Mouse (Mus musculus) neural tube, embryonic 12.5 days (tissue): ENCODE measurements around the gene Prkd3. TPM values are rescaled to one million over a fixed set of nuclear protein-coding genes. Genes with fewer than 3 reads are reported as not detected.

Experiments used
- ATAC-seq: fragments of 200-750 bp; cut with Nextera tagmentation; 2 replicates; pipeline ENCODE4 v1.8.0; 2017; ENCODE audit warnings: low read depth, mild to moderate bottlenecking, moderate TSS enrichment, moderate library complexity; ENCODE audit not compliant: low FRiP score
- H3K27ac ChIP-seq: fragments of 300-500 bp; sonication (generic); 2 replicates; pipeline ENCODE4 v1.5.1; 2016
- H3K27me3 ChIP-seq: fragments of 300-500 bp; sonication (generic); replicated peaks from 2 replicates; pipeline ENCODE4 v1.6.1; 2016; ENCODE audit warnings: mild to moderate bottlenecking
- H3K36me3 ChIP-seq: fragments of 300-500 bp; sonication (generic); 2 replicates; pipeline ENCODE4 v1.6.1; 2016; ENCODE audit warnings: mild to moderate bottlenecking
- H3K4me1 ChIP-seq: fragments of 300-500 bp; sonication (generic); 2 replicates; pipeline ENCODE4 v1.6.1; 2016
- H3K4me2 ChIP-seq: fragments of 300-500 bp; sonication (generic); replicated peaks from 2 replicates; pipeline ENCODE4 v1.6.1; 2016; ENCODE audit warnings: mild to moderate bottlenecking
- H3K4me3 ChIP-seq: fragments of 300-500 bp; sonication (generic); 2 replicates; pipeline ENCODE4 v1.5.1; 2016
- H3K9ac ChIP-seq: fragments of 300-500 bp; sonication (generic); 2 replicates; pipeline ENCODE4 v1.6.1; 2016; ENCODE audit warnings: mild to moderate bottlenecking
- H3K9me3 ChIP-seq: fragments of 300-500 bp; sonication (generic); 2 replicates; pipeline ENCODE4 v1.6.1; 2016; ENCODE audit warnings: mild to moderate bottlenecking
- WGBS: fragments of 180-500 bp; shearing (Covaris S2); methylation state at CpG from one replicate; pipeline ENCODE4 v1.1.7; 2016; 5-methylcytosine and 5-hydroxymethylcytosine counted together
- polyA plus RNA-seq: library from polyadenylated mRNA; unstranded; fragments of >200 nt; fragmentation: Nextera tagmentation; extraction: Ambion mirVana; gene quantifications from 2 replicates; pipeline ENCODE4 v1.2.1, GENCODE M21; 2016

The Prkd3 gene
- polyA plus RNA-seq, 1 experiment from 2014 or later: 36.8 TPM

GRCm38 (mm10) chr17:79031569-79031968 lies 11.0 kb upstream of the Prkd3 start:
- ATAC-seq: no peak
- WGBS: 83% methylated on average over 5 of the region's 5 CpGs
- no peaks in the 10 kb centered on the region for H3K4me1 ChIP-seq
- no peak overlapping the region for H3K4me3 ChIP-seq
- no peak overlapping the region for H3K9ac ChIP-seq
- H3K27me3 ChIP-seq: no peaks in the 10 kb centered on the region
- no peaks in the 10 kb centered on the region for H3K36me3 ChIP-seq
- no peak overlapping the region for H3K4me2 ChIP-seq
- no peak overlapping the region for H3K27ac ChIP-seq
- no peaks in the 10 kb centered on the region for H3K9me3 ChIP-seq

GRCm38 (mm10) chr17:79029226-79029625 lies 8.6 kb upstream of the Prkd3 start:
- Histone ChIP-seq H3K4me3 (no peak overlapping the region), H3K27ac (no peak overlapping the region), H3K9me3 (no peaks in the 10 kb centered on the region), H3K4me2 (no peak overlapping the region), H3K27me3 (no peaks in the 10 kb centered on the region), H3K36me3 (no peaks in the 10 kb centered on the region), H3K9ac (no peak overlapping the region), H3K4me1 (no peaks in the 10 kb centered on the region)
- ATAC-seq: no peak
- 85% methylated on average over 3 of the region's 3 CpGs for WGBS

DNA sequence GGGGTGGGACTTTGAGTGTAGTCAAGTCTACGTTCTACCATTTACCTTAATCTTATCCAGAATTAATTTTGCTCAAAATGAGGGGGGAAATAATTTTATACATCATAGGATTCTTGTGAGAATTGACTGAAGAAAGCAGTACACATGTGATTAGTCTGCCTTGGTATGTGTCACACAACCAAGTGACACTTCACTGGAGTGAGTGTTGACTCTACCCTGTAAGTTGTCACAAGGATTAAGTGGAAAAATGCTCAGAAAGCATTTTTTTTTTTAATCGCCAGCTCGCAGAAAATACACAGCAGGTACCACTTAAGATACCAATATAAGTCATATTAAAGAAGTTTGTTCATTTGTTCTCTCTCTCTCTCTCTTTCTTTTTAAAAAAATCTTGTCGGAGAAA lies 3.9 kb upstream of the Prkd3 start:
- Histone ChIP-seq H3K4me1 (no peaks in the 10 kb centered on the region; the same call in 1 of the 2 replicates), H3K9ac (no peak overlapping the region), H3K4me2 (no peak overlapping the region), H3K4me3 (no peak overlapping the region), H3K27ac (no peak overlapping the region), H3K9me3 (no peaks in the 10 kb centered on the region), H3K27me3 (no peaks in the 10 kb centered on the region), H3K36me3 (no peaks in the 10 kb centered on the region)
- ATAC-seq: no peak
- 74% methylated on average over 4 of the region's 4 CpGs for WGBS

GRCm38 (mm10) chr17:79022746-79023145 lies 2.1 kb upstream of the Prkd3 start:
- Histone ChIP-seq H3K9me3 (no peaks in the 10 kb centered on the region), H3K36me3 (no peaks in the 10 kb centered on the region), H3K4me3 (no peak overlapping the region), H3K4me1 (peaks cover 4% of the 10 kb centered on the region), H3K27ac (no peak overlapping the region), H3K4me2 (no peak overlapping the region), H3K9ac (no peak overlapping the region), H3K27me3 (no peaks in the 10 kb centered on the region)
- WGBS: 35% methylated on average over 3 of the region's 3 CpGs
- no peak for ATAC-seq

- H3K27ac ChIP-seq: no peak overlapping the region
- peak overlapping the region; percentile 83 for H3K9ac ChIP-seq
- H3K27me3 ChIP-seq: no peaks in the 10 kb centered on the region
- H3K4me3 ChIP-seq: peak overlapping the region; percentile 79
- no peaks in the 10 kb centered on the region for H3K9me3 ChIP-seq
- H3K36me3 ChIP-seq: no peaks in the 10 kb centered on the region
- H3K4me2 ChIP-seq: peak overlapping the region; percentile 78
- peaks cover 8% of the 10 kb centered on the region for H3K4me1 ChIP-seq
- 1% methylated on average over 24 of the region's 24 CpGs for WGBS
- ATAC-seq: peak; percentile 67
Observed at GRCm38 (mm10) chr17:79020984-79021335, 344 bp upstream of the Prkd3 start.

DNA sequence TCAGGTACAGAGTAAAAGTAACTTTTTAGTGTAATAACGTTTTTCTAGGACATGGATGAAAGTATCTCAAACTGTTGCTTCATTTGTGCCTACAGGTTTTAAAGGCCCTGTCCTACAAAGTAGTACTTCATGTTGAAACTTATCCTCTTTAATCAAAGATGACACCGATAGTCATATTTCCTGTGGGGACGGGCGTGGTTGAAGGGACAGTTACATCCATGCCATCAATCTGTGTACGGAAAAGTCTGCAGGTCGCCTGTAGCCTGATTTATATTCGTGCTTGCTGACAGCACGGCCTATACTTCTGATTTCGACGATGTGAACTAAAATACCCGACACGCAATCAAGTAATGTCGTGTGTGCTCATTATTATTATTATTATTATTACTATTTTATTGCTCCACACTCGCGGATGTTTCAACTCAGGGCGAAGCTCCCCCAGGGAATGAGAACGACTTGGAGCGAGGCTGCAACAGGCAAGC lies 849 bp downstream of the Prkd3 start:
- 0 out of 2 replicates have a peak, but pooled peaks have one; percentile 5 for ATAC-seq
- WGBS: under 1% methylated on average over 18 of the region's 18 CpGs
- Histone ChIP-seq H3K4me3 (peak overlapping the region; percentile 79), H3K9me3 (no peaks in the 10 kb centered on the region), H3K4me2 (peak overlapping the region; percentile 78), H3K4me1 (peaks cover 8% of the 10 kb centered on the region), H3K27ac (0 out of 2 replicates have a peak overlapping the region, but pooled peaks have one; percentile 10), H3K36me3 (no peaks in the 10 kb centered on the region), H3K27me3 (no peaks in the 10 kb centered on the region), H3K9ac (peak overlapping the region; percentile 83)

- no peaks in the 10 kb centered on the region for H3K36me3 ChIP-seq
- no peak overlapping the region for H3K9ac ChIP-seq
- H3K27ac ChIP-seq: no peak overlapping the region
- H3K4me3 ChIP-seq: no peak overlapping the region
- H3K9me3 ChIP-seq: no peaks in the 10 kb centered on the region
- H3K4me2 ChIP-seq: peak overlapping the region; percentile 78
- no peaks in the 10 kb centered on the region for H3K27me3 ChIP-seq
- peaks cover 8% of the 10 kb centered on the region for H3K4me1 ChIP-seq
- ATAC-seq: no peak
- WGBS: 65% methylated on average over 9 of the region's 9 CpGs
Observed at GRCm38 (mm10) chr17:79018422-79018821, 2.2 kb downstream of the Prkd3 start.

GRCm38 (mm10) chr17:79015831-79016230 lies 4.8 kb downstream of the Prkd3 start:
- Histone ChIP-seq H3K9me3 (no peaks in the 10 kb centered on the region), H3K27me3 (no peaks in the 10 kb centered on the region), H3K4me2 (no peak overlapping the region), H3K27ac (no peak overlapping the region), H3K4me1 (peaks cover 8% of the 10 kb centered on the region), H3K36me3 (peaks cover 14% of the 10 kb centered on the region), H3K9ac (no peak overlapping the region), H3K4me3 (no peak overlapping the region)
- no peak for ATAC-seq
- 87% methylated on average over 10 of the region's 10 CpGs for WGBS

- H3K36me3 ChIP-seq: peaks cover 15% of the 10 kb centered on the region
- peaks cover 8% of the 10 kb centered on the region for H3K4me1 ChIP-seq
- no peaks in the 10 kb centered on the region for H3K9me3 ChIP-seq
- no peak for ATAC-seq
- no peak overlapping the region for H3K9ac ChIP-seq
- no peaks in the 10 kb centered on the region for H3K27me3 ChIP-seq
- H3K27ac ChIP-seq: no peak overlapping the region
- no peak overlapping the region for H3K4me2 ChIP-seq
- no peak overlapping the region for H3K4me3 ChIP-seq
- 90% methylated on average over 2 of the region's 2 CpGs for WGBS
Observed at GRCm38 (mm10) chr17:79014911-79015685, 5.5 kb downstream of the Prkd3 start.

GRCm38 (mm10) chr17:79013625-79014024 lies 7.0 kb downstream of the Prkd3 start:
- no peak for ATAC-seq
- WGBS: 96% methylated on average over 2 of the region's 2 CpGs

GRCm38 (mm10) chr17:78999745-79000270 lies 20.8 kb downstream of the Prkd3 start:
- Histone ChIP-seq H3K27me3 (no peaks in the 10 kb centered on the region), H3K4me1 (no peaks in the 10 kb centered on the region), H3K27ac (no peak overlapping the region), H3K4me2 (no peak overlapping the region), H3K9ac (no peak overlapping the region), H3K9me3 (no peaks in the 10 kb centered on the region), H3K4me3 (no peak overlapping the region), H3K36me3 (no peaks in the 10 kb centered on the region)
- no peak for ATAC-seq
- WGBS: 93% methylated on average over 4 of the region's 4 CpGs

More at GRCm38 (mm10) chr17:79013625-79014024, 7.0 kb downstream of the Prkd3 start:
- no peaks in the 10 kb centered on the region for H3K27me3 ChIP-seq
- H3K36me3 ChIP-seq: peaks cover 15% of the 10 kb centered on the region
- no peak overlapping the region for H3K27ac ChIP-seq
- no peak overlapping the region for H3K9ac ChIP-seq
- no peaks in the 10 kb centered on the region for H3K9me3 ChIP-seq
- peaks cover 8% of the 10 kb centered on the region for H3K4me1 ChIP-seq
- H3K4me2 ChIP-seq: no peak overlapping the region
- H3K4me3 ChIP-seq: no peak overlapping the region

GRCm38 (mm10) chr17:78999189-78999588 lies 21.4 kb downstream of the Prkd3 start:
- Histone ChIP-seq H3K27ac (no peak overlapping the region), H3K4me1 (peaks cover 4% of the 10 kb centered on the region; the same call in 1 of the 2 replicates), H3K4me3 (no peak overlapping the region), H3K36me3 (no peaks in the 10 kb centered on the region), H3K9me3 (no peaks in the 10 kb centered on the region), H3K27me3 (no peaks in the 10 kb centered on the region), H3K4me2 (no peak overlapping the region), H3K9ac (no peak overlapping the region)
- no peak for ATAC-seq
- WGBS: 96% methylated on average over 3 of the region's 3 CpGs
